ENCODE assay signal across 9 mouse cellular contexts in genomic region chr7:129648938-129649337, GRCm38 (mm10). TPM values are rescaled to one million over a fixed set of nuclear protein-coding genes. Genes with fewer than 3 reads are reported as not detected.
DNase-seq lines count a peak whose midpoint lies in the region; ATAC-seq and TF ChIP-seq lines count a peak whose summit lies in the region.
"Had no signal": no experiment of that assay in that cellular context is flagged by ENCODE, and none has a peak within 500 bp of the region (broad histone marks: within the 10 kb centered on the region; RNA-seq: fewer than 3 reads in every experiment).

No protein-coding gene starts in this region.

- intact Hi-C loops in heart, postnatal 10 days (cut with DNase I), result loop anchor here (2.0 kb wide), 1 partner anchor 828 kb away; no protein-coding TSS in a partner anchor

- H3K27ac ChIP-seq in embryonic facial prominence, embryonic 12.5 days, result no peak overlapping the region
- H3K27ac ChIP-seq: limb, embryonic 12.5 days had no signal

- no peak overlapping the region for H3K9ac ChIP-seq in embryonic facial prominence, embryonic 12.5 days
- H3K9ac ChIP-seq: limb, embryonic 12.5 days had no signal

- H3K4me1 ChIP-seq in embryonic facial prominence, embryonic 12.5 days, result peaks cover 13% of the 10 kb centered on the region
- H3K4me1 ChIP-seq in lung, adult 2 months (ENCODE audit: control insufficient read depth, insufficient read depth, low read length), result no peaks in the 10 kb centered on the region

- H3K9me3 ChIP-seq in embryonic facial prominence, embryonic 12.5 days, result no peaks in the 10 kb centered on the region
- H3K9me3 ChIP-seq: limb, embryonic 12.5 days had no signal

- 4% methylated on average over 6 of the region's 6 CpGs for WGBS in embryonic facial prominence, embryonic 12.5 days
- 3% methylated on average over 6 of the region's 6 CpGs for WGBS in lung, adult 2 months

- no peaks in the 10 kb centered on the region for H3K36me3 ChIP-seq in embryonic facial prominence, embryonic 12.5 days
- H3K36me3 ChIP-seq: limb, embryonic 12.5 days had no signal

- H3K4me2 ChIP-seq in embryonic facial prominence, embryonic 12.5 days (replicated peaks), result 0 out of 2 replicates have a peak overlapping the region, but pooled peaks have one; percentile 8
- H3K4me2 ChIP-seq: limb, embryonic 12.5 days had no signal

- no peak for TF ChIP-seq POLR2A in lung, adult 2 months (IDR thresholded peaks at IDR 0.05; ENCODE audit: borderline replicate concordance, extremely low read depth, low read depth, low read length)

- H3K27me3 ChIP-seq in embryonic facial prominence, embryonic 12.5 days, result no peaks in the 10 kb centered on the region

- ATAC-seq in CD4-positive, CD25-positive, alpha-beta regulatory T cell, adult 4 months, result peak; percentile 43
- no peak for ATAC-seq in embryonic facial prominence, embryonic 12.5 days (ENCODE audit: insufficient number of reproducible peaks, insufficient read depth, low FRiP score, low TSS enrichment)

- TF ChIP-seq CTCF in lung, adult 2 months (IDR thresholded peaks at IDR 0.05; ENCODE audit: insufficient read depth, low read length), result peak; percentile 97

- DNase-seq in adrenal gland, postnatal 36 days, result peak; percentile 90 to 92
- peak; percentile 85 to 91 for DNase-seq in heart, postnatal 10 days
- DNase-seq in layer of hippocampus, adult 18-20 months (ENCODE audit: low spot score in 2 of 2), result peak; percentile 77 to 95
- DNase-seq in lung, adult 2 months, result peak; percentile 82
- peak; percentile 83 for DNase-seq in ovary, postnatal 36 days (ENCODE audit: low spot score)
- peak; percentile 36 to 77 for DNase-seq in thymus, postnatal 10 days (ENCODE audit: low spot score in 2 of 2)

- H3K4me3 ChIP-seq in embryonic facial prominence, embryonic 12.5 days, result no peak overlapping the region
- no peak overlapping the region for H3K4me3 ChIP-seq in lung, adult 2 months (replicated peaks; ENCODE audit: extremely low read depth, low read depth, low read length)
- H3K4me3 ChIP-seq: limb, embryonic 12.5 days had no signal

RNA-seq across cellular contexts. Expression of gene Wdr11, which starts 57.3 kb away (rescaled TPM):
- 10 to 100 TPM; 22.3 to 40.1 TPM for polyA plus RNA-seq in CD4-positive, CD25-positive, alpha-beta regulatory T cell, adult 4 months (2017; shearing (Covaris generic))
- 10 to 100 TPM; 41.6 to 51.7 TPM for total RNA-seq in adrenal gland, postnatal 36 days (2021)
- 45.8 and 49.2 TPM in 2 replicates for polyA plus RNA-seq in embryonic facial prominence, embryonic 12.5 days (2016; fragmentation: Nextera tagmentation; extraction: Ambion mirVana)
- total RNA-seq in heart, postnatal 10 days (2021), result 10 to 100 TPM; 26.3 to 28.1 TPM
- total RNA-seq in layer of hippocampus, adult 18-20 months (2021), result 10 to 100 TPM; 44.2 to 45.2 TPM
- polyA plus RNA-seq in lung, adult 2 months (2012; rRNA removed), result 16.1 and 28.1 TPM in 2 replicates
